ENCODE assay signal across 8 mouse cellular contexts in the genomic region with DNA sequence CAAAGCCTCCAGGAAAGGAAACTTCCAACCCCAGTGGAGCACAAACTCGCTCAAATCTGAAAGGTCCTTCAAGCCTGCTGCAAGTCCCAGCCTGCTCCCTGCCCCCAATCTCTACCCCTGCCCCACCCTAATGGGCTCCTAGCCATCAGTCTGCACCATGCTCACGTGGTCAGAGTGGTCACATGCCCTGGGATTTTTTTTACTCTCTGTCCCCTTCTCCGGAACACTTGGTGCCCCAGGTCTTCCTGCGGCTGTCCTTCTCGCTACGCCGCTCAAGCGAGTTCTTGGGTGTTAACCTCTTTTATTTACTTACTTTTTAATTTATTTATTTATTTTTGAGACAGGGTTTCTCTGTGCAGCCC. TPM values are rescaled to one million over a fixed set of nuclear protein-coding genes. Genes with fewer than 3 reads are reported as not detected.
DNase-seq lines count a peak whose midpoint lies in the region; ATAC-seq and TF ChIP-seq lines count a peak whose summit lies in the region.

No protein-coding gene starts in this region.

- no peak for TF ChIP-seq POLR2A in MEL (IDR thresholded peaks at IDR 0.05; ENCODE audit: control insufficient read depth in 1 of 2, insufficient read depth in 1 of 2, low read depth in 1 of 2, low read length in 2 of 2, poor library complexity in 1 of 2)

- no peaks in the 10 kb centered on the region for H3K9me3 ChIP-seq in heart, embryonic 12.5 days (replicated peaks)
- no peaks in the 10 kb centered on the region for H3K9me3 ChIP-seq in MEL (replicated peaks; ENCODE audit: insufficient read depth, low read length)
- no peaks in the 10 kb centered on the region for H3K9me3 ChIP-seq in stomach, postnatal 0 days (ENCODE audit: control insufficient read depth, low read length)
- H3K9me3 ChIP-seq in hindbrain, embryonic 11.5 days (ENCODE audit: control insufficient read depth, low read length) = no peaks in the 10 kb centered on the region

- H3K4me3 ChIP-seq in heart, embryonic 12.5 days = no peak overlapping the region
- H3K4me3 ChIP-seq in MEL (ENCODE audit: control insufficient read depth in 1 of 2, insufficient read depth in 1 of 2, low read depth in 2 of 2, low read length in 2 of 2) = no peak overlapping the region
- H3K4me3 ChIP-seq in stomach, postnatal 0 days (ENCODE audit: low read depth, low read length) = no peak overlapping the region
- H3K4me3 ChIP-seq in hindbrain, embryonic 11.5 days (ENCODE audit: low read depth, low read length) = no peak overlapping the region

- H3K9ac ChIP-seq in heart, embryonic 12.5 days = no peak overlapping the region
- H3K9ac ChIP-seq in MEL (ENCODE audit: control insufficient read depth, low read depth, low read length, poor library complexity, severe bottlenecking) = no peak overlapping the region
- peak overlapping the region; percentile 31; the same call in 1 of the 2 replicates for H3K9ac ChIP-seq in stomach, postnatal 0 days (ENCODE audit: low read length)
- H3K9ac ChIP-seq in hindbrain, embryonic 11.5 days (ENCODE audit: low read depth, low read length) = no peak overlapping the region

- H3K27ac ChIP-seq in heart, embryonic 12.5 days (ENCODE audit: poor library complexity, severe bottlenecking) = no peak overlapping the region
- H3K27ac ChIP-seq in MEL (ENCODE audit: control insufficient read depth, low read depth, low read length) = no peak overlapping the region
- H3K27ac ChIP-seq in stomach, postnatal 0 days (replicated peaks) = peak overlapping the region; percentile 95
- no peak overlapping the region for H3K27ac ChIP-seq in hindbrain, embryonic 11.5 days (ENCODE audit: low read depth, low read length)

- no peaks in the 10 kb centered on the region for H3K36me3 ChIP-seq in heart, embryonic 12.5 days
- peaks cover 0 to 7% of the 10 kb centered on the region in 2 experiments; a peak in 2 of 4 replicates for H3K36me3 ChIP-seq in MEL (ENCODE audit: control insufficient read depth in 1 of 2, insufficient read depth in 2 of 2, low read length in 2 of 2)
- H3K36me3 ChIP-seq in stomach, postnatal 0 days (ENCODE audit: control insufficient read depth, insufficient read depth, low read length) = no peaks in the 10 kb centered on the region
- H3K36me3 ChIP-seq in hindbrain, embryonic 11.5 days (ENCODE audit: control insufficient read depth, insufficient read depth, low read length) = no peaks in the 10 kb centered on the region

- H3K27me3 ChIP-seq in heart, embryonic 12.5 days (replicated peaks) = peaks cover 13% of the 10 kb centered on the region; the same call in 1 of the 2 replicates
- H3K27me3 ChIP-seq in MEL (ENCODE audit: control insufficient read depth in 1 of 2, insufficient read depth in 2 of 2, low read length in 2 of 2) = no peaks in the 10 kb centered on the region
- no peaks in the 10 kb centered on the region for H3K27me3 ChIP-seq in stomach, postnatal 0 days (ENCODE audit: control insufficient read depth, insufficient read depth, low read length)
- no peaks in the 10 kb centered on the region for H3K27me3 ChIP-seq in hindbrain, embryonic 11.5 days (ENCODE audit: control insufficient read depth, insufficient read depth, low read length)

- TF ChIP-seq CTCF in MEL (IDR thresholded peaks at IDR 0.05 in 2 of 3, conservative IDR thresholded peaks at IDR 0.05 in 1 of 3; ENCODE audit: control insufficient read depth in 1 of 3, insufficient read depth in 1 of 3, low read depth in 2 of 3, low read length in 3 of 3, poor library complexity in 1 of 3, severe bottlenecking in 1 of 3) = no peak
- no peak for TF ChIP-seq CTCF in stomach, postnatal 0 days (IDR thresholded peaks at IDR 0.05; ENCODE audit: low read depth)

- no peak for ATAC-seq in heart, embryonic 12.5 days (ENCODE audit: insufficient number of reproducible peaks, low FRiP score)
- ATAC-seq in stomach, postnatal 0 days (ENCODE audit: low FRiP score, low TSS enrichment) = peak; percentile 67
- no peak for ATAC-seq in monocyte, adult 5-6 weeks (replicated peaks; ENCODE audit: insufficient number of reproducible peaks, low FRiP score, low TSS enrichment, poor library complexity, severe bottlenecking)
- no peak for ATAC-seq in hindbrain, embryonic 11.5 days (ENCODE audit: low FRiP score)

- DNase-seq in heart, adult 18-20 months = peak; percentile 83 to 86
- no peak for DNase-seq in MEL (ENCODE audit: low read depth, low spot score)
- DNase-seq in heart, adult 8-10 months (ENCODE audit: low spot score) = peak; percentile 71
- DNase-seq in kidney, postnatal 14 days = peak; percentile 92
- DNase-seq in stomach, postnatal 0 days (ENCODE audit: low spot score) = peak; percentile 92
- no peak for DNase-seq in hindbrain, embryonic 11.5 days (ENCODE audit: low spot score)

- no peaks in the 10 kb centered on the region for H3K79me2 ChIP-seq in MEL (ENCODE audit: control insufficient read depth, insufficient read depth, low read length, poor library complexity)

- TF ChIP-seq EP300 in MEL (IDR thresholded peaks at IDR 0.05; ENCODE audit: low read depth in 1 of 2, low read length in 2 of 2) = no peak
- no peak for TF ChIP-seq EP300 in stomach, postnatal 0 days (optimal IDR thresholded peaks at IDR 0.05)

- peaks cover 20% of the 10 kb centered on the region for H3K4me1 ChIP-seq in heart, embryonic 12.5 days (replicated peaks)
- H3K4me1 ChIP-seq in MEL (ENCODE audit: control insufficient read depth in 1 of 2, insufficient read depth in 2 of 2, low read length in 2 of 2) = peaks cover 2 to 16% of the 10 kb centered on the region in 2 experiments
- peaks cover 6% of the 10 kb centered on the region for H3K4me1 ChIP-seq in stomach, postnatal 0 days (replicated peaks; ENCODE audit: control insufficient read depth, insufficient read depth)
- no peaks in the 10 kb centered on the region for H3K4me1 ChIP-seq in hindbrain, embryonic 11.5 days (replicated peaks; ENCODE audit: control insufficient read depth, insufficient read depth, low read length)

- WGBS in heart, embryonic 12.5 days = 74% methylated on average over 8 of the region's 8 CpGs
- 51% methylated on average over 8 of the region's 8 CpGs for WGBS in stomach, postnatal 0 days
- WGBS in hindbrain, embryonic 11.5 days = 75% methylated on average over 8 of the region's 8 CpGs

- H3K4me2 ChIP-seq in heart, embryonic 12.5 days = no peak overlapping the region
- 0 out of 2 replicates have a peak overlapping the region, but pooled peaks have one; percentile 29 for H3K4me2 ChIP-seq in stomach, postnatal 0 days (replicated peaks; ENCODE audit: low read depth)
- no peak overlapping the region for H3K4me2 ChIP-seq in hindbrain, embryonic 11.5 days (replicated peaks; ENCODE audit: low read depth, low read length)

- no peak for TF ChIP-seq RAD21 in MEL (IDR thresholded peaks at IDR 0.05; ENCODE audit: low read depth, low read length)

TF ChIP-seq in MEL, 35 proteins besides CTCF, POLR2A, EP300 and RAD21:
- TF ChIP-seq UBTF (IDR thresholded peaks at IDR 0.05; ENCODE audit: borderline replicate concordance, insufficient read depth, low read depth, low read length) = no peak
- no peak for TF ChIP-seq POLR2AphosphoS2 (IDR thresholded peaks at IDR 0.05; ENCODE audit: low read length)
- TF ChIP-seq USF1 (IDR thresholded peaks at IDR 0.05; ENCODE audit: low read depth, low read length) = peak; percentile 81
- 0 out of 4 replicates have a peak, but pooled peaks of 1 of the 2 experiments have one; percentile 44 for TF ChIP-seq USF2 (IDR thresholded peaks at IDR 0.05; ENCODE audit: borderline replicate concordance in 1 of 2, insufficient read depth in 1 of 2, low read depth in 1 of 2, low read length in 2 of 2)

RNA-seq across cellular contexts. Expression of gene Sema4b, which starts 25.7 kb away (rescaled TPM):
- 10 to 100 TPM; 10.6 to 12.6 TPM for total RNA-seq in heart, adult 18-20 months (2021)
- 10.3 and 10.7 TPM in 2 replicates for polyA plus RNA-seq in heart, embryonic 12.5 days (2016; fragmentation: Nextera tagmentation; extraction: Ambion mirVana)
- total RNA-seq in MEL (2012; rRNA removed) = 8.4 and 10.9 TPM in 2 replicates
- 10 to 100 TPM in 1 of 2 experiments, not detected in 1; 17.3 TPM for polyA plus RNA-seq in MEL (2012; ENCODE audit: insufficient read depth in 1 of 2, insufficient read length in 2 of 2, low read depth in 1 of 2, low replicate concordance in 2 of 2, missing spikeins in 1 of 2)
- 10 to 100 TPM; 10.9 to 14.0 (median 11.7) TPM for total RNA-seq in heart, adult 8-10 months (2022)
- polyA plus RNA-seq in stomach, postnatal 0 days (2015; fragmentation: Nextera tagmentation; extraction: Ambion mirVana) = 19.4 and 19.9 TPM in 2 replicates
- total RNA-seq in monocyte, adult 5-6 weeks (2017) = 7.4 to 9.3 TPM (median 9.1 TPM) in 3 replicates
- 10.5 and 15.6 TPM in 2 replicates for polyA plus RNA-seq in hindbrain, embryonic 11.5 days (2014; fragmentation: Nextera tagmentation; extraction: Ambion mirVana)

RNA-seq across cellular contexts. Expression of gene Idh2, which starts 45.7 kb away (rescaled TPM):
- total RNA-seq in heart, adult 18-20 months (2021) = 1,000 to 10,000 TPM; 2,187 to 2,245 TPM
- polyA plus RNA-seq in heart, embryonic 12.5 days (2016; fragmentation: Nextera tagmentation; extraction: Ambion mirVana) = 1,569 and 1,607 TPM in 2 replicates
- 121 and 141 TPM in 2 replicates for total RNA-seq in MEL (2012; rRNA removed)
- 100 to 1,000 TPM; 181 to 268 TPM for polyA plus RNA-seq in MEL (2012; ENCODE audit: insufficient read depth in 1 of 2, insufficient read length in 2 of 2, low read depth in 1 of 2, low replicate concordance in 2 of 2, missing spikeins in 1 of 2)
- 1,000 to 10,000 TPM; 2,287 to 2,565 (median 2,388) TPM for total RNA-seq in heart, adult 8-10 months (2022)
- 288 TPM in 2 replicates for polyA plus RNA-seq in stomach, postnatal 0 days (2015; fragmentation: Nextera tagmentation; extraction: Ambion mirVana)
- total RNA-seq in monocyte, adult 5-6 weeks (2017) = 23.3 to 27.2 TPM (median 24.2 TPM) in 3 replicates
- 331 and 352 TPM in 2 replicates for polyA plus RNA-seq in hindbrain, embryonic 11.5 days (2014; fragmentation: Nextera tagmentation; extraction: Ambion mirVana)

Comparison
In these comparisons a context has a peak if more than half of its experiments do, and no peak if none do; other contexts are left out.
1. DNase-seq: peak in heart, adult 18-20 months (2 of 2), heart, adult 8-10 months (single experiment), kidney, postnatal 14 days (single experiment) and stomach, postnatal 0 days (single experiment); none in MEL (single experiment) and hindbrain, embryonic 11.5 days (single experiment).
2. RNA of gene Idh2, which starts 45.7 kb away (total RNA-seq): 2,287 to 2,565 TPM in heart, adult 8-10 months and 2,187 to 2,245 TPM in heart, adult 18-20 months; 121 to 141 TPM in MEL and 23.3 to 27.2 TPM in monocyte, adult 5-6 weeks; every median in the first group is over 10 times any median in the second.